Mouse (Mus musculus): Measurements from ENCODE around the gene Wdsub1. TPM values are rescaled to one million over a fixed set of nuclear protein-coding genes. Genes with fewer than 3 reads are reported as not detected.

Gene Wdsub1
- 10 to 100 TPM in 1 of 2 experiments, 1 to 10 TPM in 1; 6.9 to 40.6 TPM for polyA plus RNA-seq (2012; fragmentation: generic; extraction: Trizol)

DNA sequence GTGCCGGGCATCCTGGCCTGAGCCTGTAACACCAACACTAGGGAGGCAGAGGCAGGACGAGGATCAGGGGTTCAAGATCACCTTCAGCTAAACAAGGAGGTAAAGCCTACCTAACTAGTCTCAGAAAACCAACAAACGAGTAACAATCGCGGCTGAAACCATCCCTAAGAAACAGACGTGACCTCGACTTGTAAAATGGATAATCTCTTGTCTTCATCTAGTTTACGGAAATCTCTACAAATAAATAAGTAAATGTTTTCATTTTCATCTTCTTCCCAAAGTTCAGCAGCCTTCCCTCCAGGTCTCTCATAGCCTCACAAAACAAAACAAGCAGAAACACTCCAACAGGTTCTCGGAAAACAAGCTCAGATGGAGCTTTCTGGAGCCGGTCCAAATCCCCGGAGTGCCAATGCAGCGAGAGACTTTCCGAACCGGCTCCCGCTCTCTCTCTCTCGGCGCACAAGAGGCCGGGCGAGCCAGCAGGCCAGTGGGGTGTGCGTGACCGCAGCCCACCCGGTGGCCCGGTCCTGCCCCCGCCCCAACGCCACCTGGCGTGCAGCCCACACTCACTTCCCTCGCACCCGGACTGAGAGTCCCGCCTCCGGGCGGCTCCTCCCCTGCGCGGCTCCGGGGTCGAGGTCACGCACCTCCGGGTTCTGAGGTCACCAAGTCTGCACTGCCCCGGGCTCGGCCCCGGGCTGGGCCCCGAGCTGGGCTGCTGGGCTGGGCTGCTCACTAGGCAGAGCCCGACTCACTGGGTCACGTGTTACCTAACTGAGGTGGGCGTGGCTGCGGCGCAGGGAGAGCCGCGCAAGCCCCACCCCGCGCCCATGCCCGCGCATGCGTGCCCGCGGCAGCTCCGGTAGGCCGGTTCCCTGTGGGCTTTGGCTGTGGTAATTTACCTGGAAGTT, at the start of gene Wdsub1:
Gene Wdsub1 (minus strand): TSS at position 761 of the 911 bp plus-strand sequence.

